Mouse (Mus musculus): ENCODE data around the gene Osbp2.
"Not testable (repeated sequence)": the region's sequence is repeated elsewhere in the genome, so short reads cannot be mapped to it uniquely, and the experiment has no call there.

Gene Osbp2

GRCm38 (mm10) chr11:3863454-3864112 is at the start of gene Osbp2:
Gene Osbp2, minus strand, starts transcription at chr11:3863903.
- peak; percentile 91 to 94 for DNase-seq

DNA sequence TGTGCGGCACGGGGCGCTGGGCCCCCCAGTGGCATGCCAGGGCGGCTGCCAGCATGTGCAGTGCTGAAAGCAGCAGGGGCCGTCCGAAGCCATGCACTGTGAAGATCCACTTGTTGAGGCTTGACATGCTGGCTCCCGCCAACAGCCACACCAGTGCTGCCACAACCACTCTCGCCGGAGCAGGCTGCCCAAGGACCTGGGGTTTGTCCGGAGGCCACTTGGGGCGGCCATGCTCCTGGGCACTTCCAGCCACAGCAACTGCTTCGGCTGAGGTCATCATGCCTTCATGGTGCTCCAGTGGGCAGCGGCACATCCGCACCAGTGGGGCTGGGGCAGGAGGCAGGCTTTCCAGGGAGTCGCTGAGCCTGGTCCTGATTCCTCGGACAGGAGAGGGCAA is 49.2 kb upstream of the Osbp2 start:
- DNase-seq: peak in 1 of 2 experiments; percentile 60

- DNase-seq: peak; percentile 48 to 71
Observed at GRCm38 (mm10) chr11:3912100-3912874, 48.6 kb upstream of the Osbp2 start.

GRCm38 (mm10) chr11:3911440-3911839 is 47.7 kb upstream of the Osbp2 start:
- not testable (repeated sequence) for DNase-seq

DNA sequence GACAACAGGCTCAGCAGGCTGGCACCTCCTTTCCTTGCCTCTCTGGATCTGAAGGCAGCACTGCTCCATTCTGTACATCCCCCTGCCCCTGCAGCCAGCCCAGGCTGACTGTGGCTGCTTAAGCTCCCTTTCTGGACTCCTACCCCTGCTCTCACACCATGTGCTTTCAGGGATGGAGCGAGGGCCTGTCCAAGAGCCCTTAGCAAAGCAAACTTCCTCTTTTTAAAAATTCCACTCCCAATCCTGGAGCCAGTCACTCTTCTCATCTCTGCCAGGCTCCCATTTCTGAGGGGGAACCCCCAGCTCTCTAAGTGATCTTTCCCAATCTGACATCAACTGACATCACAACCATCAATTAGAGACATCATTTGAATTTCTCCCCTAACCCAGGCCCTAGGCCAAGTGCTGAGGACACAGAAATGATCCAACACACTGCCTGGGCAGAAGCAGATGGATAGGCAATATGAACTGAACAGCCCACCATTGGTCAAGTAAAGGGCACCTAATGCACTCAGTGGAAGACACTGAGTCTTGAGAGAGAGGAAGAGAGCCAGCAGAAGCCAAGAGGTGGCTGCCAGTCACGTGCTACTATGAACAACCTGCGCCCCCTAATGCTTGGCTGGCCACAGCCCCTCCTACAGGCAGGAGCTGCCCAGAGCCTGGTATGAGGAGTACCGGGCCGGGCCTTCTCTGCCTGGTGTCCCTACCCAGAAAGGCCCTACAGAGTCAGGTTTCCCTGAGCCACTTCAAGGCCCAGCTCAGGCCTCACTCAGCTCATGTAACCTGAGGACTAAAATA is 47.0 kb upstream of the Osbp2 start:
- DNase-seq: peak; percentile 49 to 64

DNA sequence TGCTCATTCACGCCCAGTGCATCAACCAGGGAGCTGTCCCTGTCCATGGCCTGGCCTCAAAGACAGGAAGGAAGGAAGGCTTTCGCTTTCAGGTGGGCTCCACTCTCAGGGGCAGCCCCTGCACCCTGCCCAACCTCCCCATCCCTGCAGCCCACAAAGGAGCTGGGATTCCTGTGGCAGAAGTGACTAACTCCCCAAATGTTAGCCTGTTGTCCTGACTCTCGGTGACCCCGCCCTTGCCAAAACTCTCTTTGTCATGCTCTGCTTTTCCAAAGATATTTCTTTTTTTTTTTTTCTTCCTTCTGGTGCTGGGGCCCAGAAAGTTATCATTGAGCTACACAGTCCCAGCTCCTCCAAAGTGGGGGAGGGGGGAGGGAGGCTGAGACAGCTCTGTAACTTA is 45.5 kb upstream of the Osbp2 start:
- DNase-seq: no peak

DNA sequence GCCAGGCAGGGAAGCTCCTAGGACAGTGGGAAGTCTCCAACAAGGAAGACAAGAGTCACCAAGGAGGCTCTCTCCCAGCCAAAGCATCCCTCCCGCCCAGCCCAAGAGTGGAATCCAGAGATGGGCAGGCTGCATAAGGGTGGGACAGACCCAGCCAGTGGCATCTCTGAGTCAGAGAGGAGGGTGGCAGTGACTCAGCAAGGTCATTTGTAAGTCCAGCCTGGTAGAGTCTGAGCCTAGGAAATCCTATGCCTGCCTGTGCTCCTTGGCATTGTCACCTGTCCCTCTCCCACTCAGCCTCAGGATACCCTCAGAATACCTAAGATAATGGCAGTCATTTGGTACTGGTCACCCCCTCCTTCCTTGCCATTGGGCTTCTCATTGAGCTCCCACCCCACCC is 41.7 kb upstream of the Osbp2 start:
- no peak for DNase-seq

DNA sequence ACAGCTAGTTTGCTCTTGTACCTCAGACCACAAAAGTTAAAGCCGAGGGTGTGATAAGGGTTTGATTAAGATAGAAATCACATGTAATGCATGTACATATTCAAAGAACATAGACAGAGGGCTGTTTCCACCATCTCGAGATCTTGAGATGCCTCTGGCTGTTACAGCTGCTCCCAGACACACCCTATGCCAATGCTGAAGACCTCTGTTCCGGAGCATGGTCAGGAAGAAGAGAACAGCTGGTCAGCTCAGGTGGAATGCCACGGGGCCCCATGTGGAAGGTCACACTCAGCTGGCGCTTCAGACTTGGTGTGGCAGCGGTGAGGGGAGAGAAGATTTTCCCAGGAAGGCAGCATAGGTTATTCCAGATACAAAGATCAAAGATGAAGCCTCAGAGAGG is 41.0 kb upstream of the Osbp2 start:
- DNase-seq: no peak

- DNase-seq: peak; percentile 38 to 66
Observed at GRCm38 (mm10) chr11:3903046-3903445, 39.3 kb upstream of the Osbp2 start.

DNA sequence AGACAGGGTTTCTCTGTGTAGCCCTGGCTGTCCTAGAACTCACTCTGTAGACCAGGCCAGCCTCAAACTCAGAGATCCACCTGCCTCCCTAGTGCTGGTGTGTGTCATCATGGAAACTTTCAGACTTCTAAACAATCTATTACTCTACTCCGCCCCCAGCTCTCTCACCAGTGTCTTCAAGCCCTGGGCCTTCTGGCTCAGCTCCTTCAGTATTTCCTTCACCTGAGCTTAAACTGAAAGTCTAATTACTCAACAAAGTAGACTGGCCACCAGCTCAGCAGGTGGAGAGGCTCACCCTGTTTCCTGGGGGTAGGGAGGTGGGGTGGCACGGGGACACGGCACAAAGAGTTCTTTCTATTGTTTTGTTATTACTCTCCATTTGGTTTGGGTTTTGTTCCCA is 38.8 kb upstream of the Osbp2 start:
- no peak for DNase-seq

DNA sequence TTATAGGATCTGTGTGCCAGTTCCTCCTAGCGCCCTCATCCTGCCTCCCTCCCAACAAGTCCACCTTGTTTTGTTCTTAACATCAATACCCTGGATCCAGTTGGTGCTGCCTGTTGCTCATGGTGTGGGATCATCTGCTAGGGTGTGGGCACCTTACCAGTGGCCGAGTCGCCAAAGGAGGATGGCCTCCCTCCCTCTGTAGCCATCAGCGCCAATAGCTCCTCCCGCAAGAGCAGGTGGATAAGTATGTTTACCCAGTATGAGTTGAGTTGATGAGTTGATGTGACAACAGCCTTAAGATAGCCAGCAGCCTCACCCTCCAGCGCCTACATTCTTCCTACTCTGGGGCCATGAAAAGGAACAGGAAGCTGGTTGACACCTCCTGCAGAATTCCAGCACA is 36.6 kb upstream of the Osbp2 start:
- DNase-seq: no peak

DNA sequence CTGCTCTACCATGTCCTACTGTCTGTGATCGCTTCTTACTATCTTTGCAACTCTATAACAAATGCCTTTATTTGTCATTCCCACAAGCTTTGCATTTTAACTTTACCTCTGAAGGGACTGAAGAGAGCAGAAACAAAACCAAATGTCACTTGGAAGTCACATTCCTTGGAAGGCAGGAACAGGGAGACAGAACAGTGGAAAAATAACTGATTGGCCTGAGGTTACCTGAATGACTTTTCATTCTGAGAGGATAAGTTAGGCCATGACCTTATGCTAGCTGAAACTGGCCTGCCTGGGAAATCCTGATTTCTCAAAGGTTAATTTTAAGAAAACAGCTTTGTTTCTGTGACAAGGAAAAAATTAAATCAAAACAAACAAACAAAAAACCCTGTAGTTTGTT is 32.2 kb upstream of the Osbp2 start:
- no peak for DNase-seq

GRCm38 (mm10) chr11:3895458-3895857 is 31.8 kb upstream of the Osbp2 start:
- DNase-seq: no peak

DNA sequence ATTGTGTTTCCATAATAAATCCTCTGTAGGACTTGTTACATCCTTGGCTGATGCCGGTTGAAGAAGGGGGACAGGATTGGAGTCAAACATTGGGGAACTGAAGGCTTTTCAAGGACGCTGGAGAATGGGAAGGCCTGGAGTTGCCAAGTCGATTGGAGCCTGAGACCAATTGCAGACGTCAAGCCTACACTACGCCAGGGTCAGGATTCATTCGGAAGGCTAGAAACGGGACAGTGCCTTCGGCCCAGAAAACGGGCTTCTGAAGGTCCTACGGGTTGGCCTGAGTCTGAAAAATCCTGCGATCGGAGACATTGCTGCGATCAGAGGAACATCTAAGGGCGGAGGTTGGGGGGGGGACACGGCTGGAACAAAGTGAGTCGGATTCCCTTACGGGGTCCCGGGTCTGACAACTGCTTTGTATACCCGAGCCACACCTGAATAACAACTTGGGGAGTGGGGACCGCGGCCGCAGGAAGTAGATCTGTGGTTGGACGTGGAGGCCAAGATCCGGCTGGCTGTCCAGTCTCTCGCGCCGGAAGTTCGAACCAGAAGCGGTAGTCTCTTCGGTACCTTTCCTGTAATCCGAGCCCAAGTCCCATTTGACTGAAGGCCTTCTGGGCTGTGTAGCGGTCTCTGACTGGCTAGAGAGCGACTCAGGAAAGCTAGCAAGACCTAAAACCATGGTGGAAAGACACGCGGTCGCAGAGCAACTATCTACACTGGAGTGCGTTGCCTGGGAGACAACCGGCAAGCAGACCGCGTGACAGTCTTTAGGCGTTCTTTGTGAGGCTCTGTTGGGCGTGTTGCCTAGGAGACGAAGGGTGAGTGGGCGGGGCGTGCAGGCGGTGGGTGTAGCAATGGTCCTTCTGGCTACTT is 30.9 kb upstream of the Osbp2 start, which contains the start of the genes 4921536K21Rik and Dusp18:
4921536K21Rik (minus strand) TSS at position 693 of the 876 bp plus-strand sequence.
Dusp18 (plus strand) TSS at position 835 of the 876 bp plus-strand sequence.
- DNase-seq: peak; percentile 71 to 82

- no peak for DNase-seq
Observed at GRCm38 (mm10) chr11:3893970-3894369, 30.3 kb upstream of the Osbp2 start.

DNA sequence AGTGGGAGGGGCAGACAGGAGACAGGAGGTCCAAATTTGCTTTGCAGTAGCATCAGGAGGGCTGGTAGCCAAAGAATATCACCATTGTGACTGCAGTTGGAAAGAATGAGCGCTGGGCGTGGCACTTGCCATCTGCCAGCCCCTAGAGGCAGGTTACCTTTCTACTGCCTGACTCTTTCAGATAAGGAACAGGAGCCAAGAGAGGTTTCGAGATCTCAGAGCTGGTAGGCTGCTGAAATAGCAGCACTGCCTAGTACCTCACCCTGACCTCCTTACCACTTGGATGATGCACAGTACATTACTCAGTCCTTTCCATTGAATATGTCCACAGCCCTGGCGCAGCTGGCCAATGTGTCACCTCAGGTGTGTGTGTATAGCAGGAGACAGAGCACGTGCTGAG is 23.6 kb upstream of the Osbp2 start:
- peak; percentile 53 to 67 for DNase-seq

GRCm38 (mm10) chr11:3883711-3884110 is 20.0 kb upstream of the Osbp2 start:
- DNase-seq: no peak

DNA sequence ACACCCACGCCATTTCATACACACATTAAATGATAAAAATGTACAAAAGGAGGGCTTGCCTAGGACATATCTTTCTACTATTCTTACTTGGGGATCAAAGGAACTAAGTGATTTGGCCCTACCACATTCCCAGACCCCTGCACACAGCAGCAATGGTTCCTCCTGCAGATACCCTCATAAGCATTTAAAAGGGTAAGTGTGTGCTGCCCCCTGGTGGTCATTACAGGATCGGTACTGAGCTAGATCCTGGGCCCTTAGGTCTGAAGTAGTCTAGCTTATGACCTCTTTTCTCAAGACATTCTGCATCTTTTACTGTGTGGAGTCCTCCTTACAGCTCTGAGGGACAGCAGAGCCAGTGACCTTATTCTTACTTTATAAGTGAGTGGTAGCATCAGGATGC is 16.1 kb upstream of the Osbp2 start:
- peak; percentile 83 to 90 for DNase-seq

DNA sequence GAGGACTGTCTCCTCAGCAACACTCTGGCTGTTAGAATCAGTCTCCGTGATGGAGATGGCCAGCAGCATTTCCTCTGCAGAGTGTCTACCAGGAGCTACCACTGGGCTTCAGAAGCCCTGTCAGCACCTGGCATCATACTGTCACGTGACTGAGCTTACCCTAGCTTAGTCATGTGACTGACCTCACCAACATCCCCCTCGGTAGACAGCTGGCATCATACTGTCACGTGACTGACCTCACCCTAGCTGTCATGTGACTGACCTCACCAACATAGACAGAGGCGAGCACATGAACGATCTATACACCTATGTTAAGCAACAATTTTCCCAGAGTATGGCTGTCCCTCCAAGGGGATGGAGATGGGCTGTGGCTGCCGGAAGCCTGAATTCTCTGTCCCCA is 15.0 kb upstream of the Osbp2 start:
- DNase-seq: no peak

DNA sequence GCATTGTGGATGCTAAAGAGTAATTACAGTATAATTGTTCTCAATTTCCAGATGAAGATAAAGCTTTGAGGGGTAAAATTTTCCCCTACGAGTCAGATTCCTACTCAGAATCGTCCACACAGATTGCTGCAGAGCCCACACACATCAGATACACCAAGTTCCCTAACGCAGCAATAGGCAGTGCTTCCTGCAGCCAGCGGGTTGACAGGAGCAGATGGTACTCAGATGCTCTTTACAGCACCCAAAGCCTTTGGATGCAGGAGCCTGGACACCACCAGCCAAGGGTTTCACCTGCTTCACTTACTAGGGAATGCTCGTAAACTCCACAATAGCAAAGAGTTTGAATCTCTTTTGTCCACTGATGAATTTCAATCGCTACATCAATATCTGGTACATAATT is 12.7 kb upstream of the Osbp2 start:
- peak; percentile 50 to 70 for DNase-seq

GRCm38 (mm10) chr11:3864343-3864742 is 640 bp upstream of the Osbp2 start:
- DNase-seq: no peak

Data from cerebellum, postnatal 25 days (tissue).